Mouse (Mus musculus): ENCODE measurements around the gene G6pdx. TPM values are rescaled to one million over a fixed set of nuclear protein-coding genes. Genes with fewer than 3 reads are reported as not detected.

G6pdx gene
- polyA plus RNA-seq (2021; fragmentation: Nextera tagmentation), result 17.4 and 18.3 TPM in 2 replicates
- long read RNA-seq, experiment 1, transcript G6pdx-201 (13 exons, 2,652 nt), result major isoform, 102 of 107 reads
- long read RNA-seq, experiment 1, partial matches to known transcripts, result 2 of 107 reads
- long read RNA-seq, experiment 1, other reads (novel, unspliced or antisense), result 2 of 107 reads
- long read RNA-seq, experiment 2, transcript G6pdx-201 (13 exons, 2,652 nt), result major isoform, 9 of 20 reads
- long read RNA-seq, experiment 2, partial matches to known transcripts, result 6 of 20 reads
- long read RNA-seq, experiment 2, other reads (novel, unspliced or antisense), result 5 of 20 reads

GRCm38 (mm10) chrX:74428826-74429276, at the start of gene G6pdx:
G6pdx (minus strand) TSS chrX:74429194.

GRCm38 (mm10) chrX:74392535-74393443, 36.2 kb downstream of the G6pdx start, which contains the start of the genes Fam3a and Ikbkg:
Fam3a (minus strand) TSS chrX:74393272.
Ikbkg (plus strand) TSS chrX:74393290.

GRCm38 (mm10) chrX:74372888-74373549, 56.0 kb downstream of the G6pdx start, which contains the start of the genes Ubl4a and Slc10a3:
Ubl4a (minus strand) TSS chrX:74373218.
Slc10a3 (minus strand) TSS chrX:74373349.

Other genes starting within 250 kb of the G6pdx start
- gene Flna, start 179.4 kb downstream of the G6pdx start, polyA plus RNA-seq (2021; fragmentation: Nextera tagmentation), result 3.0 and 3.1 TPM in 2 replicates
- 8.0 and 8.3 TPM in 2 replicates for gene Emd, start 174.5 kb downstream of the G6pdx start, polyA plus RNA-seq (2021; fragmentation: Nextera tagmentation)
- 1,226 and 1,360 TPM in 2 replicates for gene Rpl10, start 158.4 kb downstream of the G6pdx start, polyA plus RNA-seq (2021; fragmentation: Nextera tagmentation)
- 32.5 and 43.3 TPM in 2 replicates for gene Taz, start 147.3 kb downstream of the G6pdx start, polyA plus RNA-seq (2021; fragmentation: Nextera tagmentation)
- gene Dnase1l1, start 146.9 kb downstream of the G6pdx start, polyA plus RNA-seq (2021; fragmentation: Nextera tagmentation), result 2.0 and 2.9 TPM in 2 replicates
- 121 and 138 TPM in 2 replicates for gene Atp6ap1, start 132.1 kb downstream of the G6pdx start, polyA plus RNA-seq (2021; fragmentation: Nextera tagmentation)
- gene Gdi1, start 124.2 kb downstream of the G6pdx start, polyA plus RNA-seq (2021; fragmentation: Nextera tagmentation), result 172 and 250 TPM in 2 replicates
- 26.7 and 27.5 TPM in 2 replicates for gene Fam50a, start 116.2 kb downstream of the G6pdx start, polyA plus RNA-seq (2021; fragmentation: Nextera tagmentation)
- 1.5 and 1.6 TPM in 2 replicates for gene Plxna3, start 100.1 kb downstream of the G6pdx start, polyA plus RNA-seq (2021; fragmentation: Nextera tagmentation)
- 47.9 and 50.4 TPM in 2 replicates for gene Lage3, start 75.6 kb downstream of the G6pdx start, polyA plus RNA-seq (2021; fragmentation: Nextera tagmentation)
- 110 and 116 TPM in 2 replicates for gene Ubl4a, start 56.0 kb downstream of the G6pdx start, polyA plus RNA-seq (2021; fragmentation: Nextera tagmentation)
- gene Slc10a3, start 55.8 kb downstream of the G6pdx start, polyA plus RNA-seq (2021; fragmentation: Nextera tagmentation), result 3.3 and 3.8 TPM in 2 replicates
- 17.4 and 21.2 TPM in 2 replicates for gene Fam3a, start 35.9 kb downstream of the G6pdx start, polyA plus RNA-seq (2021; fragmentation: Nextera tagmentation)
- gene Ikbkg, start 35.9 kb downstream of the G6pdx start, polyA plus RNA-seq (2021; fragmentation: Nextera tagmentation), result 7.3 and 10.4 TPM in 2 replicates
- gene Gm6880, start 52.2 kb upstream of the G6pdx start, polyA plus RNA-seq (2021; fragmentation: Nextera tagmentation), result not detected in 2 replicates
- gene Olfr1326-ps1, start 145.7 kb upstream of the G6pdx start, polyA plus RNA-seq (2021; fragmentation: Nextera tagmentation), result not detected in 2 replicates
- not detected in 2 replicates for gene Olfr1325, start 163.5 kb upstream of the G6pdx start, polyA plus RNA-seq (2021; fragmentation: Nextera tagmentation)
- gene Gm5640, start 216.4 kb upstream of the G6pdx start, polyA plus RNA-seq (2021; fragmentation: Nextera tagmentation), result 0.04 TPM in 1 of 2 replicates, not detected in the other